Mouse (Mus musculus) kidney, postnatal 14 days (tissue): Measurements from ENCODE around the gene Add2.
"Not testable (repeated sequence)": the region's sequence is repeated elsewhere in the genome, so short reads cannot be mapped to it uniquely, and the experiment has no call there.

Experiments
- DNase-seq: peaks from one replicate; pipeline ENCODE4 v3.0.0; 2022; ENCODE audit warnings: mixed read lengths

Add2 gene

DNA sequence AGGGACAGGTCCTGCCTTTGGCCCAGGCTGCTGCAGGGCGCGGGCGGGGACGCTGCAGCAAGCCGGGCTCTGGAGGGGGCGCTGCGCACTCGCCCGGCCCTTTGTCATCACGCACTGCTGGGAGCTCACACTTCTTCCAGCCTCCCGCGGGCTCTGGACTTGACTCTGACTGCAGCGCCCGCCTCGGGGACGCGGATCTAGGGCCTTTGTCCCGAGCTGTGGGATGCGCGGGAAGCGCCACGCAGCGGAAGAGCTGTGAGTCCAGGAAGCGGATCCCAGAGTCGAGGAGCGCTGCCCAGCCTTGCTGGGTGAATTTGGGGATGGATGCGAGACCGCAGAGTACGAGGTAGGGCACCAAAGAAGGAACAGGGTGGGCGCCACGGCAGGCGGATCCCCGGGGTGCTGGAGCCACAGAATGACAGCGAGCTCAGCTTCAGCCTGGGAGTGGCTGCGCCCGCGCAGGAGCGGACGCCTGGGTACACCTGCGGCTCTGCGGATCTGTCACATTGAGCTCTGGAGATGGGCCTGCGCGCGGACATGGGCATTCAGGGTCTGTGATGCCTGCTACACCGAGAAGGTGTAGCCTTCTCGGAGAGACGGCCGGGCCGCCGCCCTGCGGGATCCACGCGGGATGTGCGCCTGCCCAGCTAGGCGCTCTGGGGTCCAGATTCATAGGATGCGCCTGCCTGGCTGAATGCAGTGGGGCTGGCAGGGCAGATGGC, at the start of gene Add2:
Gene Add2 (plus strand): TSS at position 81 of the 722 bp plus-strand sequence.
- peak; percentile 19 for DNase-seq

DNA sequence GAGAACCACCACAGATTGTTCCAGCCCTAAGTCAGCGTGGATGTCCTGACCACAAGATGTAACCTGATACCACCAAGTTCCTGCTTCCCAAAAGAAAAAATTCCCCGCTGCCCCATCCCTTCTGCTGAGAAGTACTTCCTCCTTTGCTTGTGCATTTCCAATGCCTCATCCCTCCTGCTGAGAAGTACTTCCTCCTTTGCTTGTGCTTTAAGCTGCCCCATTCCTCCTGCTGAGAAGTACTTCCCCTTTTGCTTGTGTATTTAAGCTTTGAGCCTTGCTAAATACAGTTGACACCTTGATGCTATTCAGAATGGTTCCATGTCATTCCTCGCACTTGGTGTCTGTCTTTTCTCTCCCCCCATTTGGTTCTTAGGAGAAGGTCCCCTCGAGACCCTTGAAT, 49.7 kb upstream of the Add2 start:
- not testable (repeated sequence) for DNase-seq

DNA sequence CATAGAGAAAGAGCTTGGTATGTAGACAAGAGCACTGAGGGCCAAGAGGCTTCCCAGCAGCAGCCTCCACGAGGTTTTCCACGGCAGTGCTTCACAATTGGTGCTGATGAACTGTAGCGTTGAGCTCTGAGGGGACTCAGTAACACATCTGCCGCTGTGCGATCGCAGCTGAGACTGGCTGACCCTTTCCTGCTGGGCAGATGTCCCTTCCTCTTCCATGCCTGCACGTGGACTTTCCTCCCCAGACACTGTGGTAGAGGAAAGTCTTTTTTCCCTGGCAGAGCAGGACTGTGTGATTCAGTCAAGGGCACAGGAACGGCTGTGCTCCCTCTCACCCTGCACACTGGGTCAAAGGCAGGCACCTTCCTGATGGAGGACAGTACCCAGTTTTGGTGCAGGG, 44.1 kb upstream of the Add2 start:
- DNase-seq, result no peak

DNA sequence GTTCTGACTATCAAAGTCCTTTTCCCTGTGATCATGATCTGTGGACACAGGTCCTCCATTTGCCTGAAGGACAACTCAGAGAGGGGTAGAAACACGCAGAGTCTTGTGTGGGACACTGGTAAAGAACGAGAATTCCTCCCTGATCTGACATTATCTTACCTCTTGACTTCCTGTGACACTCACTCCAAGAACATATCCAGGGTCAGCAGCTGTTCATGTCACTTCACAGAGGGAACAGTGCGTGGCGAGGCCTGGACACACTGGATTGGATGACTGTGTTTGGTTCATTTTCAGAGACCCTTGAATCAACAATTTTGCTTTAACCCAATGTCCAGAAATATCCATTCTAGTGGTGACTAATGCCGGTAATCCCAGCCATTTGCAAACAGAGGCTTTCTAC, 38.9 kb upstream of the Add2 start:
- not testable (repeated sequence) for DNase-seq

DNA sequence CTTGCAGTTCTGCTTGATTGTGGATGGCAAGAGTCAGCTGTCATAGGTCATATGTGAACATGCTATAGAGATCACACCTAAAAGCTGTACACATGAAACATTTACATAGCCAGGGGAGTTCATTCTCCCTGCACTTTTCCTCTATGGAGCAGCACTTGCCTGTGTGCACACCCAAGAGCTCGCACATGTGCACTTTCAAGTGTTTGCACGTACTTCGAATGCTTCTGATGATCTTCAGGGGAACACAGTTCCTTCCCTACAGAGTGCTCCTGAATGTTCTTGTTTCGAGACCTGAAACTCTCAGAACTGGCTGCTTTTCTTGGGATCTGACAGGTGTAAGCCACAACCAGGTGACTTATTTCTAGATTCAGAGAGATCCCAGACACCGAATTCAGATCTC, 37.7 kb upstream of the Add2 start:
- not testable (repeated sequence) for DNase-seq

DNA sequence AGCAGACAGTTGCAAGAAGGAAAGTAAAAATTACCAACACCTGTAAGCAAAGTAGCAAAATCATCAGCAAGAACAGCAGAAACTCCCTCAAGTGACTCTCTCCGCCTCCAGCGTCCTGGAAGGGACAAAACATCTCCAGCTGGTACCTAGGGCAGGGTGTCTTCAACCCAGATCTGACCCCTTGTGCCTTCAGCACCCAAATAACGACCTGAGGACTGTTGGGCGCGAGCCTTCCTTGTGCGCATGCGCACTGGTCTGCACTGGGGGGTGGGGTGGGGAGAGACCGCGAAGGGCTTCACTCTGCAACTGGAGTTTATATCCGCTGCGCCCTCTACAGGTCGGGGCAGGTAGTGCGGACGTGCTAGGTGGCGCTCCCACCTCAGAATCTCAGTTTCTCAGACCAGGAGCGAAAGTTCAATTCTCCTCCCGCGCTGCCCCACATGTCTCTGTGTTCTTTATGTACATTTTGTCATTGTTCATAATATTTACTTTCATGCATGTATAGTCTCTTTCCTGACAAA, 25.0 kb upstream of the Add2 start:
- DNase-seq, result no peak

DNA sequence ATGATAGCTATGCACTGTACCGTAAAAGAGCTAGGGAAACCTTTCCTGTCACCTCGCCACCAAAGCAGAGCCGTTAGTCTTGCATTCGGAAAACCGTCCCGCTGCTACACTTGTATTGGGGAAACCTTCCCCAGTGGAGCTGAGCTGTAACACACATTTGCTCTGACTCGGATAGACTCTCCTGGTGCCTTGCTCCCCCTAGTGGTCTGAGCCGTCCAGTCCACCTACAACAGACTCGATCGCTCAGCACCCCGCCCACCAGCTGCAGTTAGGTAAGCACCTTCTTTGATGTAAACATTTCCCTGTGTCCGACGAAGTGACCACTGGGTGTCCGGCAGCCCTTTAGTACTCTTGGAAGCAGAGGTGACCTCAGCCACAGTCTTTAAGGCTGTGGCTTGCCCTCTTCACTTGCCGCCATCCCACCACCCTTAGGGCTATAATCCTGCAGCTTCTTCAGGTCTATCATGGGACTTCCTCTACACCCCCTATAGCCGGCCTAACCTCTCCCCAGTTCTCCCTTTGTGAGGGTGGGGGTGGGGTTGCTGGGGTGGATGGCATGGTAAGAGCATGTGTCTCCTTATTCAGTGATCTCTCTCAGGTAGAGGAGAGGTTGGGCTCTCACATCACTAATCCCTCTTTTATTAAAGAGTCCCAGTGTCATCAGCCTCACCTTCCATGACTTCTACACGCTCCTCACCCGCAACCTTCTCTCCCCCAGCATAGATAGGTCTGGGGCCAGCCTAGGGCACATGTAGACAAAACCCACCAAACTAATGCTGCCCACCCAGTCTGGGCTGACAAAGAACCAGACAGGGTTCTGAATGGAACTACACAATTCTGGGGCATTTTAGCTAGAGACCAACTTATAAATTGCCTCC, 24.0 kb upstream of the Add2 start:
- DNase-seq, result peak; percentile 79

DNA sequence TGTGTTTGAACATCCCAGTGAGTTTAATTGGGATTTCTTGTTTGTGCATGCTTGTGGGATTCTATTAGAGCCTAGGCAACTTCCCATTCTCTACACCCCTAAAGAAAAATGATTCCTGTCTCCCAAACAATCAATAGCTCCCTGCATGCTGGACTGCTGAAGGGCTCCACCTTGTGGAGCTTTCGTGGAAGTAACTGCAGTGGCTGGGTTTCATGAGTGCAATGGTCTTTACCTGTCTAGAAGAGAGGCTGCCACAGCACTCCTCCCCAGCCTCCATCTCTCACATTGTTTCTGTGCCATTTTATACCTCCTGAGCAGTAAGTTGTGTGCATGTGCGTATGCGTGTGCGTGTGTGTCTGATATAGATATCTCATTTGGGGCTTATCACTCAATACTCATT, 18.5 kb upstream of the Add2 start:
- peak; percentile 73 for DNase-seq

DNA sequence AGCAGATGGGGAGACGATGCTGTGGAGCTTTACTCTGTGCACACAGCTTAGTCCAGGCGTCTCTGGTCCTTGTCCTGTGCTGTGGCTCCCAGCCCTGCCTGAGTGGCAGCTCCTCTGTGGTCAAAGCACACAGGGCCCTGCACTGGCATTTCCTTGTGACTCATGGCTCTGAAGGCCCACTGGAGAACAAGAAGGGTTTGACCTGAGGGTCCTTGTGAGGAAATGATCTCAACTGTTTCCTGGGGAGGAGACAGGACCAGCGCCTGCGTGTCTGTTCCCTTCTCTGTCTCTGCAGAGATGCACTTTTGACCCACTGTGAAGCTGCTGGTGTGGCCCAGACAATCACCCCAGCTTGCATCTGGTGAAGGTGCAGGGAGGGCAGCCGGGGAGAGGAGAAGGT, 13.7 kb upstream of the Add2 start:
- DNase-seq, result peak; percentile 37

DNA sequence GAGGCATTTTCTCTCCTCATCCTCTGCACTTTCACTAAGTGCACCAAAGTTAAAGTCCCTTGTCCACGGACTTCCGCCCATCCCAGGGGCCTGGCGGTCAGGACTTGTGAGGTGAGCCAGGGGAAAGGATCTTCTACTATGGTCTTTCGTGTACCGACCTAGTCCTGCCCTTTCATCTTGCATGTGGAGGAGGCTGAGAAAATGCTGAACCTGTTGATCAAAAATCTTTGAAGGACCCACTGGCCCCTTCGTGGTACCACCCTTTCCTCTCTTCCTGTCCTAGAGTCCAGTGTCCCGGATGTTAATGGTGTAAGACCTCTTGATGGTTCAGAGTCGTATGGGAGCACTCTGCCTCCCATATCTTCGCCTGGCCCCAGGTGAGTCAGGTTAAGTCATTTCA, 12.6 kb upstream of the Add2 start, which contains the start of gene Figla:
Gene Figla (plus strand): TSS at position 301 of the 400 bp plus-strand sequence.
- DNase-seq, result no peak

DNA sequence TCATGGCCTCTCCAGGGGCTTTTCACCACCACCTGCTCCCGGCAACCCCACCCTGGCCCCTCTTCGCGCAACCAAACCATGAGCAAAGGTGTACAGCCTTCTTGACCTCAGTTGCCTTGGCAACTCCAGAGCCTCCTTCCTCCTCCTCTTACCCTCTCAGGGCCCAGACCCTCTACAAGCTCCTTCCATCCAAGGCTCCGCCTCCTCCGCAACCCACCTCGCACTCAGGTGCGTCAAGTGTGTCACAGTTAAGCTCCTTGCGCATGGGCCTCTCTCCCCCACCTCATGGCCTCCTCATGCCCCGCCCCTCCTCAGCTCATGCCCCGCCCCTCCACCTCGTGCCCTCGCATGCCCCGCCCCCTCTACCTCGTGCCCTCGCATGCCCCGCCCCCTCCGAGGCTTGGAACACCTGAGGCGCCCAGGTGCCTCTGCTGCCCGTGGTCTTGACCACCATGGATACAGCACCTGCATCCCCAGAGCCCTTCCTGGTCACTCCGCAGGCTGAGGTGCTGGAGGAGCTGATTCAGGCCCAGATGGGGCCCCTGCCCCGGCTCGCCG, 11.6 kb upstream of the Add2 start:
- DNase-seq, result no peak

DNA sequence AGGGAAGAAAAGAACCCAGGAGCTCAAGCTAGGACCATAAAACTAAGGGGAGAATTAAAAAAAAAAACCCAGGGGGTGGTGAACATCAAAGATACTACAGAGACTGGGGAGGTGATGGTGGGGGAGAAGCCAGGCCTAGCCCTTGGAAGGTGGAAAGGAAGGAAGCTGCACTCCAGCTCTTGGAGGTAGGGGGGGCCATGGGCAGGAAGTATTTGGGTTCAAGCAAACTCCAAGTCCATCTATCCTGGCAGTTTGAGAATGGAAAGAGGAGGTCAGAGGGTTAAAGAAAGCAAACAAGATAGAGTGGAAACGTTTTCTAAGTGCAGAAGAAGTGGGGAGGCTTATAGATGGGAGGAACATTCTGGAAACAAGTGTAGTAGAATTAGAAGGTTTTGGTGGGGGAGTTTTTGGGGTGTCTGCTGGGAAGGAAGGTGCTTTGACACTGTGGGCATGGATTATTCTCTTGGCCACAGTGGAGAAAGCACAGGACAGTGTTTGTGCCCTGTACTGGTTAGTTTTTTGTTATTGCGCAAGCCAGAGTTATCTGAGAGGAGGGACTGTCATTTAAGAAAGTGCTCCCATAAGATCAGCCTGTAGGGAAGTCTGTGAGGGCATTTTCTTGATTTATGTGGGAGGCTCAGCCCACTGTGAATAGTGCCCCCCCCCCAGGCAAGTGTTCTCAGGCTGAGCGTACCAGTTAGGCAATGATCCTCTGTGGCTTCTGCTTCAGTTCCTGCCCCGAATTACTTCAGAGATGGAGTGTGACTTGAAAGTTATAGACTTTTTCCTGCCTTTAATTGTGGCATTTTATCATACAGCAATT, 8.9 kb upstream of the Add2 start:
- DNase-seq, result no peak

DNA sequence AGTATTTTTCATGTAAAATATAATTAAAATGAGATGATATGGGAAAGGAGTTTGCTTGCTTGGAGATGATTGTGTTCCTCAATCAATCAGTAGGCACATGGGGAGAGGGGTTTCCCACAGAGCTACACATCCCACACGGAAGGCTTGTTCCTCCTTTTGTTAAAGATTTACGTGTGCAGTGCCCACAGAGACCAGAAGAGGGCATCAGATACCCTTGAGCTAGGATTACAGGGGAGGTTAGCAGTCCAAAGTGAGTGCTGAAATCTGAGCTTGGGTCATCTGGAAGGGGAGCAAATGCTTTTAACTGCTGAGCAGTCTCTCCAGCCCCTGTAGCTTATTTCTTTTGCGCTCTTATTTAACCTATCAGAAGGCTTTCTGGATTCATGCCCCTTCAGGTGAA, 7.5 kb upstream of the Add2 start:
- DNase-seq, result peak; percentile 15

DNA sequence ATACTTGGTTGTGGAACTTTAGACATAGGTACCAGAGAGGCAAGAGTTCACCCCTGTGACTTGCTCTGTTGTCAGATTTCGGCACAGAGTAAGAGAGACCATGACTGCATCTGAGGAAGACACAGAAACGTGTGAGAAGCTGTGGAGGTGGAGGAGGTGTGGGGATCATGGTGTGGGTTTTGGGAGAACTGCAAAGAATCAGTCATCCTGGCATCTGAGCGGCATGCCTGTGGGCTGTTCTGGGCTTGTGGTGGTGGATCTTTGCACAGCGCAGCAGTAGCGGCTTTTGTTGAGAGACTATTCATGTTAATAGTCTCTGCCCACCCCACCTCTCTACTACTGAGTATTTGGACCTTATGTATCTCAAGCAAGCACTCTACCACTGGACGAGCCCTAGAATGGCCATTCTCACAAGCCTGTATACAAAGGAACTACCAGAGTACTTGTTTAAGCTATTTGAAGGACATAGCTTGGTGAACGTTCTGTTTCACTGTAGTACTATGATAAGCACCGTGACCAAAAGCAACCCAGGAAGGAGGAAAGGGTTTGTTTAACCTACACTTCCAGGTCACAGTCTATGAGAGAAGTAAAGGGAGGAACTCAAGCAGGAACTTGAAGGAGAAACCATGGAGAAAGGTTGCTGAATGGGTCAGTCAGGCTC, 1.7 kb upstream of the Add2 start:
- DNase-seq, result no peak

DNA sequence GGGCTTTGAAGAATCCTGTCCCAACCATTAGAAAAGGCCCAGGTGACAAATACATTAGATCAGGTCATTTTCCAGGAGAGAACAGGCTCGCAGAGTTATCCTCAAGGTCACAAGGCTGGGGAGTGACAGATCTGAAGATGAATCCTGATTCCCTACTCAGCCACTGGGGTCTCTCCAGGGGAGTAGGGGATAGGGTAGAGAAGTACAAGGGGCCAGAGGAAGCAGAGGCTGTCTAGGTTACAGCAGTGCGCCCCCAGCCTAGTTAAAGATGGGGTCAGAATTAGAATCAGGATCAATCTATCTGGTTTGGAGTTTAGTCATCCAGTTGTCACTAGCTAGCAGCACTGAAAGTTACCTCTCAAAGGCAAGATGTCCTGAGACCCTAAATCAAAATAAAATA, 331 bp upstream of the Add2 start:
- no peak for DNase-seq

DNA sequence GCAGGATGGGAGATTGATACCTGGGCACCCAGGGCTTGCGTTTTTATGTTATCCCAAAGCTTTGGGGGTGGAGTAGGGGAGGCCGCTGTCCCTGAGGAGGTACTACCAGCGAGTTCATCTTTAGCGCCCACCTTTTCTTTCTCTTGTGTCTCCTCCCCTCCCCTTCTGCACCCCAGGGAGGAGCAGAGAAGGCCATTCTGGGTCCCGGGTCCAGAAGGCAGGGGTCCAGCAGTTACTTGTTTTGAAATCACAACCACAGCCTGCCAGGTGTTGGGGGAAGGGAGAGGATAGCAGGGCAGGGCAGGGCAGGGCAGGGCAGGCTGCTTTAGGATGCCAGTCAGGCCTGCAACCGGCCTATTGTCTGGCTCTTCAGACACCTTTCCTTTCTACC, 837 bp downstream of the Add2 start:
- DNase-seq, result no peak

DNA sequence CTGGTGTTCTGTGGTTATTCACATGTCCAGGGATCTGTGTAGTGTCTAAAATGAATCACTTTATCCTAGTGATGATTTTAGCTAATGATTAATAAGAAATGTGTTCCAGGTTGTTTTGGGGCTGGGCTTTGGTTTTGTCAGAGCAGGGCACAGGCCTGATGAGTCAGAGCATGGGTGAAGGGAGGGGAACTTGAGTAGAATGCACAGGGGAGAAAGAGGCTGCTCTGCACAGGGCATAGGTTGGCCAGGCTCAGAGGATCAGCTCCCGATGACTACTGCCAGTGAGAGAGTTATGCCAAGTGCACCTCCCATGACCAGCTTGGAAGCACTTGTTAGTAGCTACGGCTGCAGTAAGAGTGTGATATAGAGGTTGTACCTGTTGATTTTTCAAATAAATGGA, 3.0 kb downstream of the Add2 start:
- no peak for DNase-seq

DNA sequence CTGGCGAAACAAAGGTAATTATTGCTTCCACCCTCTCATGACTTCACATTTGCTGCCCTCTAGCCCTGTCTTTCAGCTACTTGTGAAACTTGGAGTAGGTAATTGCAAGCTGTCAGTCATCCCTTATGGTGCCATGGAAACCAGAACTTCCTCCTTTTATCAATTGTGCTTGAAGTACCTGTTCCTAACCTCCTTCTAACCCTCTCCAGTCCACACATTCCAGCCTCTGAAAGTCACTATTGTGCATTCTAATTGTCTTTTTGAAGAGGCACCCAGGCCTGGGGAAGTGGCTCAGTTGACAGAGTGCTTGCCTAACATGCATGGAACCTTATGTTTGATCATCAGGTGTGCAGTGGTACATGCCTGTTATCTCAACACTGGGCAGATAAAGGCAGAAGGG, 5.2 kb downstream of the Add2 start:
- no peak for DNase-seq

DNA sequence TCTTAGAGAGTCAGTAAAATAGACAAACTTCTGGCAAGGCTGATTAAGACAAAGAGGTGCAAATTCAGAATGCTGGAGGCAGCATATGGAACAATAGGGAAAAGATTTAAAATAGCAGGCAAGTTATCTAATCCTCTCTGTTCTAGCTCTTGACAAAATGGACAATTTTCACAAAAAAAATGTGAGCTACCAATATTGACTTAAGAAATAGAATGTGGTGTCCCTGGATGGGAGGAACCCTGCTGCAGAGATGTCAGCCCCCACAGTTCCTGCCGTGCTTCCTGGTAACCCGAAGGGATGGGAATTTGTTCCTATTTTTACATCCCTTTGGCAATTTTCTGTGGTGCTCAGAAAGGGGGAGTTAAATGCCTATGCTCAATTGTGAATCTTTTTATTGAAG, 10.4 kb downstream of the Add2 start:
- DNase-seq, result no peak

DNA sequence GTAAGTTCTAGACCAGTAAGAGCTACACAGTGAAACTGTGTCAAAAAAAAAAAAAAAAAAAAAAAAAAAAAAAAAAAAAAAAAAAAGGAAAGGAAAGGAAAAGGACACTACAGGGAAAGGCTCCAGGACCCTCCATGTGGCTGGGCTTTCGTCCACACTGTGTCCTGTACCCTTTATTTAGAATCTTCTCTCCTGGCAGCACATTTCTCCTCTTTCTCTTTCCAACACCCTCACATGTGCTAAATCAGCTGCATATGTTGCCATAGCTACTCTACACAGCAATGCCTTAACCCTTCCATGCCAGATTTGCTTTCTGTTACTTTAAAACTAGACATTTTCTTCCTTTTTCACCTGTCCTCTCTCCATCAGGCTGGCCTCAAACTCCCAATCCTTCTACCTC, 11.7 kb downstream of the Add2 start:
- DNase-seq, result no peak

DNA sequence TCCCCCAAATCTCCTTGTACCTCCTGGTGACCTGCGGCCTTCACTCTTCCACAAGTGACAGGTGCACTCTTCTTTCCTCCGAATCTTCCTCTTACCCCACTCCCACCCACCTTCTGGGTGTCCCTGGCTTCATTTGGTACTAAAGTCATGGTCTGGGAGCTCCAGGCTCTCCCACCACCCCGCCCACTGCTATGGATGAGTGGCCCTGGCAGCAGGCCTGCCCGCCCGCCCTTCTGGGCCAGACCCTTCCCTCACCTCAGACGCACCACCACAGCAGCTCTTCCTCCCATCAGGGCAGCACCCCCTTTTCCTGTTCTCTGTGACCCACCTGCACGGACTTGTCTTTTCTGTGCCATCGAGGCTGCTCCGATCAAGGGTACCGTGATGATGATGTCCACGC, 19.0 kb downstream of the Add2 start:
- DNase-seq, result no peak

DNA sequence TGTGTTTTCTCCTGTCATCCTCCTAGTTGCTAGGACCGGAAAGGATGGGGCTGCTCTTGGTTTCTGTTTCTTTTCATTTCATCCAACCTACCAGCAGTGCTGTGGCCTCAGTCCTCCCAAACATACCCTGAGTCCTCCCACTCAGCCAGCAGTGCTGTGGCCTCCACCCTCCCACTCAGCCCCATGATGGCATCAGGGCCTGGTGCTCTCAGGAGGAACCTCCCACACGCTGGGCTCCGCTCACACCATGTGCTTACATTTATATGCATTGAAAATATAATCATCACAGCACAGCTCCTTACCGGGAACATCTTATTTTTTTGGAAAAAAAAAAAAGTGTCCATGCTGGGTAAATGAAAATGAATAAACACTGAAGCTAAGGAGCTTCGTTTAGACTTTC, 20.0 kb downstream of the Add2 start:
- no peak for DNase-seq
